Mouse (Mus musculus): ENCODE measurements around the gene Galnt2. TPM values are rescaled to one million over a fixed set of nuclear protein-coding genes. Genes with fewer than 3 reads are reported as not detected.

The Galnt2 gene
- polyA plus RNA-seq, 1 experiment from 2014 or later: 48.6 TPM

GRCm38 (mm10) chr8:124294425-124294824, 63.2 kb downstream of the Galnt2 start:
- DNase-seq (ENCODE audit: low spot score) (no peak), ATAC-seq (replicated peaks; ENCODE audit: low FRiP score) (peak; percentile 60)
- Histone ChIP-seq H3K36me3 (ENCODE audit: control insufficient read depth, insufficient read depth, low read length) (no peaks in the 10 kb centered on the region), H3K9me3 (ENCODE audit: control insufficient read depth, low read length) (no peaks in the 10 kb centered on the region), H3K27ac (ENCODE audit: low read depth, low read length) (peak overlapping the region; percentile 64), H3K4me3 (ENCODE audit: low read depth, low read length) (no peak overlapping the region), H3K4me1 (replicated peaks; ENCODE audit: control insufficient read depth, insufficient read depth, low read length) (peaks cover 27% of the 10 kb centered on the region), H3K9ac (ENCODE audit: low read depth, low read length) (no peak overlapping the region), H3K4me2 (peak overlapping the region; percentile 44), H3K27me3 (replicated peaks; ENCODE audit: control insufficient read depth, insufficient read depth, low read length) (no peaks in the 10 kb centered on the region)
- WGBS: 27% methylated on average over 6 of the region's 6 CpGs

GRCm38 (mm10) chr8:124294900-124295299, 63.7 kb downstream of the Galnt2 start:
- Histone ChIP-seq H3K27ac (ENCODE audit: low read depth, low read length) (peak overlapping the region; percentile 64; the same call in 1 of the 2 replicates), H3K27me3 (replicated peaks; ENCODE audit: control insufficient read depth, insufficient read depth, low read length) (no peaks in the 10 kb centered on the region), H3K9ac (ENCODE audit: low read depth, low read length) (no peak overlapping the region), H3K4me1 (replicated peaks; ENCODE audit: control insufficient read depth, insufficient read depth, low read length) (peaks cover 27% of the 10 kb centered on the region), H3K9me3 (ENCODE audit: control insufficient read depth, low read length) (no peaks in the 10 kb centered on the region), H3K36me3 (ENCODE audit: control insufficient read depth, insufficient read depth, low read length) (no peaks in the 10 kb centered on the region), H3K4me3 (ENCODE audit: low read depth, low read length) (no peak overlapping the region), H3K4me2 (peak overlapping the region; percentile 44)
- ATAC-seq (replicated peaks; ENCODE audit: low FRiP score) (no peak; the same call in 1 of the 2 replicates), DNase-seq (ENCODE audit: low spot score) (no peak)
- WGBS: 37% methylated on average over 10 of the region's 10 CpGs

GRCm38 (mm10) chr8:124295357-124295756, 64.2 kb downstream of the Galnt2 start:
- WGBS: 53% methylated on average over 6 of the region's 6 CpGs
- Histone ChIP-seq H3K4me3 (ENCODE audit: low read depth, low read length) (no peak overlapping the region), H3K4me1 (replicated peaks; ENCODE audit: control insufficient read depth, insufficient read depth, low read length) (peaks cover 27% of the 10 kb centered on the region), H3K27me3 (replicated peaks; ENCODE audit: control insufficient read depth, insufficient read depth, low read length) (no peaks in the 10 kb centered on the region), H3K36me3 (ENCODE audit: control insufficient read depth, insufficient read depth, low read length) (no peaks in the 10 kb centered on the region), H3K4me2 (peak overlapping the region; percentile 44), H3K9me3 (ENCODE audit: control insufficient read depth, low read length) (no peaks in the 10 kb centered on the region), H3K27ac (ENCODE audit: low read depth, low read length) (peak overlapping the region; percentile 64; the same call in 1 of the 2 replicates), H3K9ac (ENCODE audit: low read depth, low read length) (no peak overlapping the region)
- ATAC-seq (replicated peaks; ENCODE audit: low FRiP score) (no peak), DNase-seq (ENCODE audit: low spot score) (no peak)

GRCm38 (mm10) chr8:124301512-124301911, 70.3 kb downstream of the Galnt2 start:
- peaks cover 2% of the 10 kb centered on the region; the same call in 1 of the 2 replicates for H3K4me1 ChIP-seq (replicated peaks; ENCODE audit: control insufficient read depth, insufficient read depth, low read length)
- no peak overlapping the region for H3K9ac ChIP-seq (ENCODE audit: low read depth, low read length)
- H3K9me3 ChIP-seq (ENCODE audit: control insufficient read depth, low read length): no peaks in the 10 kb centered on the region
- ATAC-seq (replicated peaks; ENCODE audit: low FRiP score) (no peak), DNase-seq (ENCODE audit: low spot score) (no peak)
- 63% methylated on average over 4 of the region's 4 CpGs for WGBS
- no peak overlapping the region for H3K4me3 ChIP-seq (ENCODE audit: low read depth, low read length)
- no peak overlapping the region for H3K27ac ChIP-seq (ENCODE audit: low read depth, low read length)
- H3K4me2 ChIP-seq: no peak overlapping the region
- no peaks in the 10 kb centered on the region for H3K27me3 ChIP-seq (replicated peaks; ENCODE audit: control insufficient read depth, insufficient read depth, low read length)
- no peaks in the 10 kb centered on the region for H3K36me3 ChIP-seq (ENCODE audit: control insufficient read depth, insufficient read depth, low read length)

- ATAC-seq (replicated peaks; ENCODE audit: low FRiP score) (no peak), DNase-seq (ENCODE audit: low spot score) (no peak)
- no peak overlapping the region for H3K9ac ChIP-seq (ENCODE audit: low read depth, low read length)
- no peaks in the 10 kb centered on the region for H3K27me3 ChIP-seq (replicated peaks; ENCODE audit: control insufficient read depth, insufficient read depth, low read length)
- H3K9me3 ChIP-seq (ENCODE audit: control insufficient read depth, low read length): no peaks in the 10 kb centered on the region
- no peak overlapping the region for H3K4me2 ChIP-seq
- 73% methylated on average over 7 of the region's 7 CpGs for WGBS
- H3K4me1 ChIP-seq (replicated peaks; ENCODE audit: control insufficient read depth, insufficient read depth, low read length): peaks cover 2% of the 10 kb centered on the region; the same call in 1 of the 2 replicates
- H3K27ac ChIP-seq (ENCODE audit: low read depth, low read length): no peak overlapping the region
- no peaks in the 10 kb centered on the region for H3K36me3 ChIP-seq (ENCODE audit: control insufficient read depth, insufficient read depth, low read length)
- no peak overlapping the region for H3K4me3 ChIP-seq (ENCODE audit: low read depth, low read length)
Observed at GRCm38 (mm10) chr8:124301935-124302555, 70.9 kb downstream of the Galnt2 start.

- Histone ChIP-seq H3K27ac (ENCODE audit: low read depth, low read length) (no peak overlapping the region), H3K9me3 (ENCODE audit: control insufficient read depth, low read length) (no peaks in the 10 kb centered on the region), H3K27me3 (replicated peaks; ENCODE audit: control insufficient read depth, insufficient read depth, low read length) (no peaks in the 10 kb centered on the region), H3K9ac (ENCODE audit: low read depth, low read length) (no peak overlapping the region), H3K4me3 (ENCODE audit: low read depth, low read length) (no peak overlapping the region), H3K4me2 (no peak overlapping the region), H3K4me1 (replicated peaks; ENCODE audit: control insufficient read depth, insufficient read depth, low read length) (peaks cover 2% of the 10 kb centered on the region; the same call in 1 of the 2 replicates), H3K36me3 (ENCODE audit: control insufficient read depth, insufficient read depth, low read length) (no peaks in the 10 kb centered on the region)
- 85% methylated on average over 15 of the region's 15 CpGs for WGBS
- no peak for DNase-seq (ENCODE audit: low spot score)
- no peak for ATAC-seq (replicated peaks; ENCODE audit: low FRiP score)
Observed at GRCm38 (mm10) chr8:124303211-124303902, 72.2 kb downstream of the Galnt2 start.

- ATAC-seq (replicated peaks; ENCODE audit: low FRiP score): no peak
- H3K4me3 ChIP-seq (ENCODE audit: low read depth, low read length): no peak overlapping the region
- peaks cover 2% of the 10 kb centered on the region; the same call in 1 of the 2 replicates for H3K4me1 ChIP-seq (replicated peaks; ENCODE audit: control insufficient read depth, insufficient read depth, low read length)
- H3K9ac ChIP-seq (ENCODE audit: low read depth, low read length): no peak overlapping the region
- no peak overlapping the region for H3K4me2 ChIP-seq
- no peak for DNase-seq (ENCODE audit: low spot score)
- H3K27ac ChIP-seq (ENCODE audit: low read depth, low read length): no peak overlapping the region
- no peaks in the 10 kb centered on the region for H3K36me3 ChIP-seq (ENCODE audit: control insufficient read depth, insufficient read depth, low read length)
- 84% methylated on average over 4 of the region's 4 CpGs for WGBS
- H3K9me3 ChIP-seq (ENCODE audit: control insufficient read depth, low read length): no peaks in the 10 kb centered on the region
- no peaks in the 10 kb centered on the region for H3K27me3 ChIP-seq (replicated peaks; ENCODE audit: control insufficient read depth, insufficient read depth, low read length)
Observed at GRCm38 (mm10) chr8:124304141-124304540, 73.0 kb downstream of the Galnt2 start.

- DNase-seq (ENCODE audit: low spot score) (no peak), ATAC-seq (replicated peaks; ENCODE audit: low FRiP score) (no peak)
- H3K9ac ChIP-seq (ENCODE audit: low read depth, low read length): no peak overlapping the region
- no peaks in the 10 kb centered on the region for H3K27me3 ChIP-seq (replicated peaks; ENCODE audit: control insufficient read depth, insufficient read depth, low read length)
- no peaks in the 10 kb centered on the region for H3K9me3 ChIP-seq (ENCODE audit: control insufficient read depth, low read length)
- no peak overlapping the region for H3K4me3 ChIP-seq (ENCODE audit: low read depth, low read length)
- WGBS: 50% methylated on average over 7 of the region's 7 CpGs
- H3K27ac ChIP-seq (ENCODE audit: low read depth, low read length): no peak overlapping the region
- H3K4me2 ChIP-seq: no peak overlapping the region
- no peaks in the 10 kb centered on the region for H3K36me3 ChIP-seq (ENCODE audit: control insufficient read depth, insufficient read depth, low read length)
- H3K4me1 ChIP-seq (replicated peaks; ENCODE audit: control insufficient read depth, insufficient read depth, low read length): peaks cover 2% of the 10 kb centered on the region; the same call in 1 of the 2 replicates
Observed at GRCm38 (mm10) chr8:124306574-124306973, 75.4 kb downstream of the Galnt2 start.

All from liver, embryonic 11.5 days (tissue).